Mouse (Mus musculus) ES-E14 (cell line): ENCODE measurements at regions not wholly inside any gene's neighbourhood (a gene's known extent, or its start where the extent isn't known, plus 50 kb on each side); places are given as distances from the start of the nearest gene placed in this dataset.

Experiments used
- CHD2 ChIP-seq: IDR thresholded peaks from 2 replicates; pipeline ENCODE4 v1.6.1; 2014; ENCODE audit warnings: mild to moderate bottlenecking, low read depth, low read length, inconsistent platforms
- MAFK ChIP-seq: IDR thresholded peaks from 2 replicates; pipeline ENCODE4 v1.6.1; 2014; ENCODE audit warnings: mild to moderate bottlenecking, low read depth, low read length, inconsistent platforms; ENCODE audit not compliant: insufficient read depth

GRCm38 (mm10) chr6:51266721-51267120 is 165.7 kb upstream of the Nfe2l3 start:
- TF ChIP-seq MAFK (no peak), CHD2 (no peak)
